Mouse (Mus musculus) liver, adult 2 months (tissue): Measurements from ENCODE around the gene Kcnh1. TPM values are rescaled to one million over a fixed set of nuclear protein-coding genes. Genes with fewer than 3 reads are reported as not detected.

ENCODE experiments used
- DNase-seq: peaks from one replicate; pipeline ENCODE4 v3.0.0-alpha.2; 2011; ENCODE audit warnings: low read depth, low spot score; ENCODE audit errors: extremely low read depth
- H3K27ac ChIP-seq: fragments of 200-500 bp; replicated peaks from 2 replicates; pipeline ENCODE4 v1.5.1; 2012; ENCODE audit warnings: low read depth, mild to moderate bottlenecking, control low read depth, inconsistent platforms, low read length; ENCODE audit not compliant: insufficient read depth
- H3K27me3 ChIP-seq: fragments of 200-500 bp; 2 replicates; pipeline ENCODE4 v1.6.1; 2012; ENCODE audit warnings: mild to moderate bottlenecking, moderate library complexity, low read length, inconsistent platforms; ENCODE audit not compliant: control insufficient read depth, insufficient read depth
- H3K36me3 ChIP-seq: fragments of 200-500 bp; 2 replicates; pipeline ENCODE4 v1.6.1; 2012; ENCODE audit warnings: low read length, inconsistent platforms; ENCODE audit not compliant: control insufficient read depth, insufficient read depth
- H3K4me1 ChIP-seq: fragments of 200-500 bp; 2 replicates; pipeline ENCODE4 v1.6.1; 2011; ENCODE audit warnings: low read length; ENCODE audit not compliant: control insufficient read depth, insufficient read depth
- H3K4me3 ChIP-seq: fragments of 200-500 bp; 2 replicates; pipeline ENCODE4 v1.5.1; 2011; ENCODE audit warnings: low read depth, mild to moderate bottlenecking, control low read depth, low read length, moderate library complexity; ENCODE audit not compliant: insufficient read depth
- H3K79me2 ChIP-seq: fragments of 200-500 bp; 2 replicates; pipeline ENCODE4 v1.6.1; 2012; ENCODE audit warnings: inconsistent platforms, mild to moderate bottlenecking, low read length, moderate library complexity; ENCODE audit not compliant: control insufficient read depth, insufficient read depth
- H3K9ac ChIP-seq: fragments of 200-500 bp; 2 replicates; pipeline ENCODE4 v1.6.1; 2012; ENCODE audit warnings: low read depth, mild to moderate bottlenecking, control low read depth, inconsistent platforms, low read length
- CTCF ChIP-seq: fragments of 200-500 bp; IDR thresholded peaks from 2 replicates; pipeline ENCODE4 v1.5.1; 2011; ENCODE audit warnings: low read depth, low read length, control low read depth
- POLR2A ChIP-seq: fragments of 200-500 bp; IDR thresholded peaks from 2 replicates; pipeline ENCODE4 v1.6.1; 2011; ENCODE audit warnings: low read length, control low read depth; ENCODE audit not compliant: insufficient read depth; ENCODE audit errors: extremely low read depth
- WGBS: fragments of 180-500 bp; shearing (Covaris S2); methylation state at CpG from one replicate; pipeline ENCODE4 v1.1.7; 2018; 5-methylcytosine and 5-hydroxymethylcytosine counted together
- polyA plus RNA-seq: library from polyadenylated mRNA; depleted of rRNA; stranded (reverse); fragments of >200 nt; gene quantifications from 2 replicates; pipeline ENCODE4 v1.2.3, GENCODE M21; 2012
- total RNA-seq: library from RNA; depleted of rRNA; stranded (reverse); fragments of >200 nt; gene quantifications from 2 replicates; pipeline ENCODE4 v1.2.3, GENCODE M21; 2014

Kcnh1 gene
- total and polyA plus RNA-seq, 2 experiments: not detected

- no peak for DNase-seq
- Histone ChIP-seq H3K27me3 (0 out of 2 replicates have a peak, but pooled peaks cover 2% of the 10 kb centered on the region), H3K79me2 (no peaks in the 10 kb centered on the region), H3K27ac (no peak overlapping the region), H3K36me3 (no peaks in the 10 kb centered on the region), H3K4me3 (no peak overlapping the region), H3K9ac (no peak overlapping the region), H3K4me1 (no peaks in the 10 kb centered on the region)
- WGBS: 84% methylated on average over 8 of the region's 8 CpGs
- TF ChIP-seq CTCF (no peak), POLR2A (no peak)
Observed at GRCm38 (mm10) chr1:192288456-192288855, 97.9 kb downstream of the Kcnh1 start.

GRCm38 (mm10) chr1:192291286-192291685 lies 100.7 kb downstream of the Kcnh1 start:
- no peak overlapping the region for H3K9ac ChIP-seq
- no peak for DNase-seq
- H3K79me2 ChIP-seq: no peaks in the 10 kb centered on the region
- H3K27ac ChIP-seq: no peak overlapping the region
- H3K4me3 ChIP-seq: no peak overlapping the region
- 0 out of 2 replicates have a peak, but pooled peaks cover 2% of the 10 kb centered on the region for H3K27me3 ChIP-seq
- no peaks in the 10 kb centered on the region for H3K4me1 ChIP-seq
- 59% methylated on average over 3 of the region's 3 CpGs for WGBS
- TF ChIP-seq CTCF (no peak), POLR2A (no peak)
- H3K36me3 ChIP-seq: no peaks in the 10 kb centered on the region

GRCm38 (mm10) chr1:192293391-192293790 lies 102.8 kb downstream of the Kcnh1 start:
- TF ChIP-seq POLR2A (no peak), CTCF (no peak)
- Histone ChIP-seq H3K9ac (no peak overlapping the region), H3K4me1 (no peaks in the 10 kb centered on the region), H3K36me3 (no peaks in the 10 kb centered on the region), H3K27me3 (0 out of 2 replicates have a peak, but pooled peaks cover 2% of the 10 kb centered on the region), H3K79me2 (no peaks in the 10 kb centered on the region), H3K27ac (no peak overlapping the region), H3K4me3 (no peak overlapping the region)
- 25% methylated on average over 4 of the region's 4 CpGs for WGBS
- DNase-seq: no peak

- Histone ChIP-seq H3K27ac (no peak overlapping the region), H3K79me2 (no peaks in the 10 kb centered on the region), H3K9ac (no peak overlapping the region), H3K36me3 (no peaks in the 10 kb centered on the region), H3K4me3 (no peak overlapping the region), H3K27me3 (0 out of 2 replicates have a peak, but pooled peaks cover 2% of the 10 kb centered on the region), H3K4me1 (no peaks in the 10 kb centered on the region)
- 83% methylated on average over 3 of the region's 3 CpGs for WGBS
- TF ChIP-seq CTCF (no peak), POLR2A (no peak)
- no peak for DNase-seq
Observed at GRCm38 (mm10) chr1:192293921-192294320, 103.3 kb downstream of the Kcnh1 start.

GRCm38 (mm10) chr1:192295243-192295860 lies 104.8 kb downstream of the Kcnh1 start:
- H3K36me3 ChIP-seq: no peaks in the 10 kb centered on the region
- H3K79me2 ChIP-seq: no peaks in the 10 kb centered on the region
- 0 out of 2 replicates have a peak, but pooled peaks cover 5% of the 10 kb centered on the region for H3K27me3 ChIP-seq
- WGBS: 82% methylated on average over 11 of the region's 11 CpGs
- no peaks in the 10 kb centered on the region for H3K4me1 ChIP-seq
- H3K9ac ChIP-seq: no peak overlapping the region
- H3K27ac ChIP-seq: no peak overlapping the region
- no peak overlapping the region for H3K4me3 ChIP-seq
- DNase-seq: no peak
- TF ChIP-seq CTCF: no peak
- TF ChIP-seq POLR2A: no peak

GRCm38 (mm10) chr1:192295902-192296301 lies 105.3 kb downstream of the Kcnh1 start:
- no peak for DNase-seq

More at GRCm38 (mm10) chr1:192295902-192296301, 105.3 kb downstream of the Kcnh1 start:
- Histone ChIP-seq H3K79me2 (no peaks in the 10 kb centered on the region), H3K27ac (no peak overlapping the region), H3K27me3 (0 out of 2 replicates have a peak, but pooled peaks cover 5% of the 10 kb centered on the region), H3K36me3 (no peaks in the 10 kb centered on the region), H3K9ac (no peak overlapping the region), H3K4me3 (no peak overlapping the region), H3K4me1 (no peaks in the 10 kb centered on the region)
- TF ChIP-seq CTCF: no peak
- TF ChIP-seq POLR2A: no peak
